Mouse (Mus musculus): ENCODE data around the gene BC051019.
A peak's percentile ranks its signal among the peaks of the same experiment; 100 is the strongest.

Gene BC051019

GRCm38 (mm10) chr7:109723697-109724096, at the start of gene BC051019:
TSS of gene BC051019 (minus strand) at chr7:109723850.
- DNase-seq: no peak

GRCm38 (mm10) chr7:109772251-109772650, 48.6 kb upstream of the BC051019 start:
- DNase-seq: no peak

- no peak for DNase-seq
Measured at GRCm38 (mm10) chr7:109768699-109769383, 45.2 kb upstream of the BC051019 start.

- peak; percentile 58 for DNase-seq
Measured at GRCm38 (mm10) chr7:109767575-109768350, 44.1 kb upstream of the BC051019 start.

- DNase-seq: no peak
Measured at GRCm38 (mm10) chr7:109764009-109764408, 40.4 kb upstream of the BC051019 start.

GRCm38 (mm10) chr7:109756291-109756690, 32.6 kb upstream of the BC051019 start:
- no peak for DNase-seq

GRCm38 (mm10) chr7:109754034-109754433, 30.4 kb upstream of the BC051019 start:
- DNase-seq: no peak

- DNase-seq: peak; percentile 87
Measured at GRCm38 (mm10) chr7:109752008-109752925, 28.6 kb upstream of the BC051019 start, which contains the start of gene Tmem9b. TSS of gene Tmem9b (minus strand) at chr7:109752875.

- DNase-seq: no peak
Measured at GRCm38 (mm10) chr7:109751427-109752007, 27.9 kb upstream of the BC051019 start.

- no peak for DNase-seq
Measured at GRCm38 (mm10) chr7:109747747-109748146, 24.1 kb upstream of the BC051019 start.

- no peak for DNase-seq
Measured at GRCm38 (mm10) chr7:109741703-109742102, 18.1 kb upstream of the BC051019 start.

GRCm38 (mm10) chr7:109741060-109741459, 17.4 kb upstream of the BC051019 start:
- no peak for DNase-seq

GRCm38 (mm10) chr7:109739822-109740370, 16.2 kb upstream of the BC051019 start:
- DNase-seq: no peak

- no peak for DNase-seq
Measured at GRCm38 (mm10) chr7:109734806-109735205, 11.2 kb upstream of the BC051019 start.

GRCm38 (mm10) chr7:109731626-109732025, 8.0 kb upstream of the BC051019 start, which contains the start of gene Ascl3:
TSS of gene Ascl3 (minus strand) at chr7:109731726.
- no peak for DNase-seq

GRCm38 (mm10) chr7:109723114-109723513, 536 bp downstream of the BC051019 start:
- no peak for DNase-seq

GRCm38 (mm10) chr7:109722618-109723017, 1.0 kb downstream of the BC051019 start:
- peak; percentile 41 for DNase-seq

- DNase-seq: no peak
Measured at GRCm38 (mm10) chr7:109719286-109719685, 4.4 kb downstream of the BC051019 start.

- DNase-seq: no peak
Measured at GRCm38 (mm10) chr7:109713434-109713982, 10.1 kb downstream of the BC051019 start.

GRCm38 (mm10) chr7:109712198-109712597, 11.5 kb downstream of the BC051019 start:
- DNase-seq: no peak

- DNase-seq: no peak
Measured at GRCm38 (mm10) chr7:109710069-109710468, 13.6 kb downstream of the BC051019 start.

- no peak for DNase-seq
Measured at GRCm38 (mm10) chr7:109708961-109709382, 14.7 kb downstream of the BC051019 start.

Measured in liver (tissue).